8 mouse cellular contexts compared by ENCODE assay signal in the genomic region with DNA sequence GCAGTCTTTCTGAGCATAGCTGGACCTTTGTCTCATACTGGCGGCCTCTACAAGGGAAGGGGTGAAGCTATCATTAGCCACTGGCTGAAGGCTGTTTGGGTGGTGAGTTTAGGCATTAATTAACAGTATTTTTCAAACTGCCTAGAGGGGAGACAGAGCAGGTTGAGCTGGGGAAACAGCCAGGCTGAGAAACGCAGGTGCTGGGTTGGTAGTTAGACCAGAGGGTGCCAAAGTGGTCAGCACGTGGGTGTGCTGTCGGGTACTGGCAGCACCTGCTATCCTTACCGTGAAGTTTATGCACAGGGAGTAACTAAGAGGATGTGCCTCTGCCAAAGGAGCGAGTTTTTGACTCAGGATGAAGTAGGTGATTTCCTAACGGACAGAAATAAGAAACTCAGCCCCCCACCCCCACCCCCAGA. TPM values are rescaled to one million over a fixed set of nuclear protein-coding genes. Genes with fewer than 3 reads are reported as not detected.
DNase-seq lines count a peak whose midpoint lies in the region; ATAC-seq lines count a peak whose summit lies in the region.
"Had no signal": no experiment of that assay in that cellular context is flagged by ENCODE, and none has a peak within 500 bp of the region (broad histone marks: within the 10 kb centered on the region; RNA-seq: fewer than 3 reads in every experiment).

No protein-coding gene starts in this region.

- H3K4me3 ChIP-seq in forebrain, embryonic 14.5 days (ENCODE audit: low read depth, low read length): no peak overlapping the region

- no peaks in the 10 kb centered on the region for H3K36me3 ChIP-seq in forebrain, embryonic 14.5 days (ENCODE audit: control insufficient read depth, insufficient read depth, low read length)

- peak; percentile 30 for DNase-seq in retina, embryonic 14.5 days (ENCODE audit: low spot score)
- no peak for DNase-seq in retina, postnatal 1 day
- DNase-seq in forebrain, embryonic 14.5 days (ENCODE audit: low spot score): peak; percentile 70
- DNase-seq in kidney, postnatal 25 days: peak; percentile 37 to 79
- DNase-seq in adrenal gland, postnatal 14 days: no peak
- no peak for DNase-seq in frontal cortex, adult 2 months (ENCODE audit: extremely low spot score in 1 of 2, low spot score in 1 of 2)
- no peak for DNase-seq in embryo, embryonic 11 days
- DNase-seq: adrenal gland, postnatal 36 days had no signal

- WGBS in forebrain, embryonic 14.5 days: 22% methylated on average over 7 of the region's 7 CpGs

- no peaks in the 10 kb centered on the region for H3K27me3 ChIP-seq in forebrain, embryonic 14.5 days (replicated peaks; ENCODE audit: control insufficient read depth, insufficient read depth, low read length)

- H3K4me2 ChIP-seq in forebrain, embryonic 14.5 days (ENCODE audit: low read length): peak overlapping the region; percentile 25; the same call in 1 of the 2 replicates

- H3K27ac ChIP-seq in forebrain, embryonic 14.5 days (ENCODE audit: low read depth, low read length): peak overlapping the region; percentile 71; the same call in 1 of the 2 replicates

- no peaks in the 10 kb centered on the region for H3K9me3 ChIP-seq in forebrain, embryonic 14.5 days (replicated peaks; ENCODE audit: control insufficient read depth, low read length)

- peak; percentile 77 for ATAC-seq in forebrain, embryonic 14.5 days

- H3K9ac ChIP-seq in forebrain, embryonic 14.5 days (ENCODE audit: low read length): no peak overlapping the region

- peaks cover 13% of the 10 kb centered on the region; the same call in 1 of the 2 replicates for H3K4me1 ChIP-seq in forebrain, embryonic 14.5 days (ENCODE audit: control insufficient read depth, insufficient read depth, low read length)

RNA-seq across cellular contexts. Expression of gene Snx30, which starts 13.4 kb away (rescaled TPM):
- polyA plus RNA-seq in forebrain, embryonic 14.5 days (2014; fragmentation: Nextera tagmentation; extraction: Ambion mirVana): 9.8 and 11.4 TPM in 2 replicates
- total RNA-seq in adrenal gland, postnatal 14 days (2021): 7.3 and 9.5 TPM in 2 replicates
- polyA plus RNA-seq in frontal cortex, adult 2 months (2012; rRNA removed): 11.9 and 13.0 TPM in 2 replicates

RNA-seq across cellular contexts. Expression of gene Inip, which starts 17.7 kb away (rescaled TPM):
- polyA plus RNA-seq in forebrain, embryonic 14.5 days (2014; fragmentation: Nextera tagmentation; extraction: Ambion mirVana): 68.0 and 72.1 TPM in 2 replicates
- total RNA-seq in adrenal gland, postnatal 14 days (2021): 14.2 and 19.3 TPM in 2 replicates
- polyA plus RNA-seq in frontal cortex, adult 2 months (2012; rRNA removed): 20.8 and 22.1 TPM in 2 replicates

Comparison
In these comparisons a context has a peak if more than half of its experiments do, and no peak if none do; other contexts are left out.
1. DNase-seq: peak in retina, embryonic 14.5 days (single experiment), forebrain, embryonic 14.5 days (single experiment) and kidney, postnatal 25 days (2 of 2); none in retina, postnatal 1 day (single experiment), adrenal gland, postnatal 14 days (single experiment), frontal cortex, adult 2 months (0 of 2) and embryo, embryonic 11 days (single experiment).